Mouse (Mus musculus) CH12.LX (cell line): ENCODE measurements at regions not wholly inside any gene's neighbourhood (a gene's known extent, or its start where the extent isn't known, plus 50 kb on each side); places are given as distances from the start of the nearest gene placed in this dataset.
A peak's percentile ranks its signal among the peaks of the same experiment; 100 is the strongest.

Experiments used
- DNase-seq: peaks from one replicate; pipeline ENCODE4 v3.0.0-alpha.2; 2013; ENCODE audit errors: extremely low read depth
- H3K27ac ChIP-seq: 2 replicates; pipeline ENCODE4 v1.5.1; 2012; ENCODE audit warnings: low read depth, mild to moderate bottlenecking, control low read depth, moderate library complexity; ENCODE audit not compliant: insufficient read depth
- H3K27me3 ChIP-seq: replicated peaks from 2 replicates; pipeline ENCODE3; 2012; ENCODE audit warnings: inconsistent platforms
- H3K36me3 ChIP-seq, 2 experiments: replicated peaks in 1 of 2; 2 replicates each; pipeline versions ENCODE3 to v1.6.1; 2012; ENCODE audit warnings: inconsistent platforms in 1 of 2, low read length in 1 of 2, mild to moderate bottlenecking in 1 of 2, mixed read lengths in 1 of 2, moderate library complexity in 1 of 2; ENCODE audit not compliant: control insufficient read depth in 1 of 2, insufficient read depth in 1 of 2
- H3K4me1 ChIP-seq, 2 experiments: 2 replicates each; pipeline ENCODE4 v1.6.1; 2012; ENCODE audit warnings: inconsistent platforms in 1 of 2, moderate library complexity in 1 of 2; ENCODE audit not compliant: insufficient read depth in 2 of 2, control insufficient read depth in 1 of 2
- H3K4me2 ChIP-seq: 2 replicates; pipeline ENCODE4 v1.6.1; 2012; ENCODE audit warnings: low read depth, mild to moderate bottlenecking, control low read depth; ENCODE audit not compliant: poor library complexity, insufficient read depth, severe bottlenecking
- H3K4me3 ChIP-seq, 3 experiments: fragments of 150-350 bp in 1 of 3; sonication (generic) in 1 of 3; replicated peaks in 1 of 3; 2 replicates each; pipeline versions ENCODE3 to v1.5.1; 2011 to 2012; ENCODE audit warnings: low read depth in 2 of 3, low read length in 2 of 3, mild to moderate bottlenecking in 2 of 3, moderate library complexity in 2 of 3, control low read depth in 1 of 3, improper control_type of control experiment in 1 of 3, inconsistent platforms in 1 of 3, mixed read lengths in 1 of 3; ENCODE audit not compliant: poor library complexity in 1 of 3
- H3K79me2 ChIP-seq: replicated peaks from 2 replicates; pipeline ENCODE4 v1.6.1; 2012; ENCODE audit warnings: mild to moderate bottlenecking, moderate library complexity; ENCODE audit not compliant: control insufficient read depth, poor library complexity, insufficient read depth, severe bottlenecking; ENCODE audit errors: extremely low read depth
- H3K9ac ChIP-seq: 2 replicates; pipeline ENCODE4 v1.6.1; 2012; ENCODE audit warnings: low read depth, mild to moderate bottlenecking, control low read depth, moderate library complexity; ENCODE audit not compliant: insufficient read depth
- H3K9me3 ChIP-seq: replicated peaks from 2 replicates; pipeline ENCODE3; 2012; ENCODE audit warnings: low read length, inconsistent platforms, mixed read lengths
- CTCF ChIP-seq, 2 experiments: IDR thresholded peaks in 1 of 2; conservative IDR thresholded peaks in 1 of 2; 2 replicates each; pipeline ENCODE4 v1.5.1; 2011 to 2012; ENCODE audit warnings: low read depth in 2 of 2, low read length in 2 of 2, improper control_type of control experiment in 1 of 2, inconsistent platforms in 1 of 2, mild to moderate bottlenecking in 1 of 2, moderate library complexity in 1 of 2
- E2F4 ChIP-seq: IDR thresholded peaks from 2 replicates; pipeline ENCODE4 v1.6.1; 2011; ENCODE audit warnings: low read depth, low read length, improper control_type of control experiment; ENCODE audit not compliant: insufficient replicate concordance
- ELF1 ChIP-seq: IDR thresholded peaks from 2 replicates; pipeline ENCODE4 v1.6.1; 2014; ENCODE audit warnings: low read depth, mild to moderate bottlenecking, inconsistent platforms, low read length, improper control_type of control experiment
- EP300 ChIP-seq: IDR thresholded peaks from 2 replicates; pipeline ENCODE4 v1.6.1; 2011; ENCODE audit warnings: low read length, improper control_type of control experiment
- KAT2A ChIP-seq: IDR thresholded peaks from 2 replicates; pipeline ENCODE4 v1.6.1; 2012; ENCODE audit warnings: low read length, improper control_type of control experiment, inconsistent platforms; ENCODE audit not compliant: insufficient replicate concordance
- MAFK ChIP-seq: IDR thresholded peaks from 2 replicates; pipeline ENCODE4 v1.6.1; 2011; ENCODE audit warnings: low read length, improper control_type of control experiment; ENCODE audit not compliant: insufficient replicate concordance
- MAX ChIP-seq: IDR thresholded peaks from 2 replicates; pipeline ENCODE4 v1.6.1; 2011; ENCODE audit warnings: low read length, improper control_type of control experiment
- MXI1 ChIP-seq: IDR thresholded peaks from 2 replicates; pipeline ENCODE4 v1.6.1; 2011; ENCODE audit warnings: mild to moderate bottlenecking, low read depth, low read length, improper control_type of control experiment
- PAX5 ChIP-seq: IDR thresholded peaks from 2 replicates; pipeline ENCODE4 v1.6.1; 2012; ENCODE audit warnings: low read length, inconsistent platforms, mixed read lengths
- POLR2A ChIP-seq: IDR thresholded peaks from 2 replicates; pipeline ENCODE4 v1.6.1; 2011; ENCODE audit warnings: low read depth, mild to moderate bottlenecking, improper control_type of control experiment, low read length
- RCOR1 ChIP-seq: conservative IDR thresholded peaks from 2 replicates; pipeline ENCODE4 v1.6.1; 2012; ENCODE audit warnings: low read depth, mild to moderate bottlenecking, inconsistent platforms, low read length, improper control_type of control experiment
- SIN3A ChIP-seq: IDR thresholded peaks from 2 replicates; pipeline ENCODE4 v1.6.1; 2012; ENCODE audit warnings: low read length, improper control_type of control experiment, inconsistent platforms
- SMC3 ChIP-seq: IDR thresholded peaks from 2 replicates; pipeline ENCODE4 v1.6.1; 2011; ENCODE audit warnings: low read depth, low read length, improper control_type of control experiment
- UBTF ChIP-seq: IDR thresholded peaks from 2 replicates; pipeline ENCODE4 v1.6.1; 2012; ENCODE audit warnings: low read depth, mild to moderate bottlenecking, inconsistent platforms, low read length, improper control_type of control experiment, moderate library complexity
- ZC3H11A ChIP-seq: IDR thresholded peaks from 2 replicates; pipeline ENCODE4 v1.6.1; 2012; ENCODE audit warnings: low read depth, mild to moderate bottlenecking, inconsistent platforms, low read length, improper control_type of control experiment
- ZKSCAN1 ChIP-seq: IDR thresholded peaks from 2 replicates; pipeline ENCODE4 v1.6.1; 2012; ENCODE audit warnings: low read depth, inconsistent platforms, low read length, improper control_type of control experiment, borderline replicate concordance
- ZMIZ1 ChIP-seq: IDR thresholded peaks from 2 replicates; pipeline ENCODE4 v1.6.1; 2012; ENCODE audit warnings: low read depth, mild to moderate bottlenecking, inconsistent platforms, low read length, improper control_type of control experiment
- ZNF384 ChIP-seq: IDR thresholded peaks from 2 replicates; pipeline ENCODE4 v1.6.1; 2012; ENCODE audit warnings: low read depth, low read length, improper control_type of control experiment, inconsistent platforms
- dilution Hi-C: fragments of 300-500 bp; cut with MboI; formaldehyde crosslinking; loops from 2 replicates; pipeline ENCODE4 v1.14.3; 2020; ENCODE audit warnings: low sequenced_read_pairs; ENCODE audit not compliant: extremely low pct_unique_long_range_greater_than_20kb, extremely low pct_ligation_motif_present
- in situ Hi-C: fragments of 300-500 bp; cut with MboI; formaldehyde crosslinking; loops from 3 replicates; pipeline ENCODE4 v1.14.3; 2019; ENCODE audit warnings: low sequenced_read_pairs, low pct_ligation_motif_present, low pct_unique_long_range_greater_than_20kb, mixed read lengths

DNA sequence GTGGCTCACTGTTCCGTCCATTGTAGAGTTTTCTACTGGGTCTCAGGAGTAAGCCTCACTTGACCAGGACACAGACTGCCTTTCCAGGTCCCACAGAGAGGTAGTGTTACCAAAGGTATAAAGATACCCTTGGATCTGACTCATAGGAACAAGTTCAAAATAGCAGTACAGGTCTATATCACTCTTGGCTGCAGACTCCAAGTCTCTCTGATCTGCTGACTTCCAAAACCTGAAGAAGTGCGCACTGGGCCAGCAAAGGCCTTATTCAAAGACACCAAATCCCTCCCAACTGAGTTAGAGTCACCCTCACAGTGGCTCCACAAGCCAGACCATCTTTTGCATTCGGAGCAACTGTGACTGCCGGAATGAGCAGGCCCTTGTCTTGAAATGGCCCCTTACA is 391.9 kb downstream of the Lpin1 start:
- Histone ChIP-seq H3K4me1 (no peaks in the 10 kb centered on the region), H3K27ac (no peak overlapping the region), H3K9me3 (no peaks in the 10 kb centered on the region), H3K9ac (no peak overlapping the region), H3K4me2 (no peak overlapping the region), H3K79me2 (no peaks in the 10 kb centered on the region), H3K27me3 (no peaks in the 10 kb centered on the region), H3K4me3 (no peak overlapping the region), H3K36me3 (no peaks in the 10 kb centered on the region)
- DNase-seq: no peak
- TF ChIP-seq UBTF: no peak
- TF ChIP-seq RCOR1: no peak
- in situ Hi-C loops (no loop called here), dilution Hi-C loops (no loop called here)

DNA sequence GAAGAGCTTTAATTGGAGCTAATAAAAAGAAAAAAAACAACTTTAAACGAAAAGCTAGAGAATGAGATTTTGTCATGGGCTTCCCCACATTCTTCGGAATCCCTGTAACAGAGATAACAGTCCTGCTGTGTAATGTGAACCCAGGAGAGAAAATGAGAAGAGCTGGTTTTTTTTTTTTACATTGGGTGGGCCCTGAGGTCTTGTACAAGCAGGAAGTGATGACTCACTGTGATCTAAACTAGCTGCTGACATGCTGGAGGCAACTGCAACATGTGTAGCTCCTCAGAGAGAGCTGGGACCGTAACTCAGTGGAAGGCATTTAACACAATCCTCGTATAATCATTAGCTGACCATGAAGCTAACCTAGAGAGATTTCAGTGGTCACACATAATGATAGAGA is 393.8 kb upstream of the Trib2 start:
- H3K4me3 ChIP-seq: no peak overlapping the region
- H3K9ac ChIP-seq: no peak overlapping the region
- no peak overlapping the region for H3K4me2 ChIP-seq

DNA sequence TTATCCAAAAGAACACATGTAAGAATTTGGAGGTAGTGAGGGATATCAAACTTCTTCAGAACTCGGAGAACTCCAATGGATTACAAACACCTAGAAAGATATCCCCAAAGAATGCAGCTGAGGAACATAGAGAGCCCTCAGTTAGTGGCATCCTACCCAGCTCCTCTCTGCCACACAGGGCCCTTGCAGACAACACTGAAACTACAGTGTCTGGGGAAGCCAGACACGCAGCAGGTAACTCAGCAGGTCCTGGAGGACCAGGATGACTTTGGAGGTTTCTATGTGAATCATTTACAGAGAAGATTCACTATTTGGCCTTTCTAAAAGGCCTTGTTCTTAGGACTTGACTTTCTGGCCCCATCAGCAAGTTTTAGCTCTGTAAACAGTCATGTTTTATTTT is 393.4 kb upstream of the Trib2 start:
- no peak overlapping the region for H3K27ac ChIP-seq
- H3K9me3 ChIP-seq: no peaks in the 10 kb centered on the region
- H3K4me1 ChIP-seq: peaks cover 6 to 12% of the 10 kb centered on the region in 2 experiments
- no peak for DNase-seq
- H3K27me3 ChIP-seq: no peaks in the 10 kb centered on the region
- no peak overlapping the region for H3K4me3 ChIP-seq
- dilution Hi-C loops (no loop called here), in situ Hi-C loops (no loop called here)
- H3K9ac ChIP-seq: no peak overlapping the region
- H3K36me3 ChIP-seq: peaks cover 0 to 2% of the 10 kb centered on the region in 2 experiments
- H3K79me2 ChIP-seq: no peaks in the 10 kb centered on the region
- no peak for TF ChIP-seq MXI1
- TF ChIP-seq KAT2A: no peak
- no peak for TF ChIP-seq SIN3A
- no peak for TF ChIP-seq UBTF
- no peak for TF ChIP-seq POLR2A
- TF ChIP-seq CTCF (conservative IDR thresholded peaks at IDR 0.05 in 1 of 2, IDR thresholded peaks at IDR 0.05 in 1 of 2; ENCODE audit: low read depth in 2 of 2, low read length in 2 of 2): no peak
- TF ChIP-seq MAX: no peak
- no peak for TF ChIP-seq ZMIZ1
- TF ChIP-seq MAFK: no peak
- TF ChIP-seq E2F4: no peak
- no peak for TF ChIP-seq EP300
- TF ChIP-seq ELF1: no peak
- no peak for TF ChIP-seq PAX5
- no peak for TF ChIP-seq ZC3H11A
- TF ChIP-seq ZKSCAN1: no peak
- TF ChIP-seq SMC3: no peak
- no peak overlapping the region for H3K4me2 ChIP-seq

More for the DNA sequence above, 393.8 kb upstream of the Trib2 start:
- Histone ChIP-seq H3K27ac (no peak overlapping the region), H3K4me1 (peaks cover 6 to 12% of the 10 kb centered on the region in 2 experiments), H3K36me3 (peaks cover 0 to 2% of the 10 kb centered on the region in 2 experiments), H3K9me3 (no peaks in the 10 kb centered on the region)
- peak; percentile 37 for DNase-seq
- TF ChIP-seq ZNF384: peak; percentile 81
- no peak for TF ChIP-seq RCOR1
- TF ChIP-seq, all 38 proteins: peak for 1
- H3K27me3 ChIP-seq: no peaks in the 10 kb centered on the region
- dilution Hi-C loops (no loop called here), in situ Hi-C loops (no loop called here)
- H3K79me2 ChIP-seq: no peaks in the 10 kb centered on the region
